Mouse (Mus musculus) lung, postnatal 4 days (tissue): ENCODE results near the gene Cmip.
A peak's percentile ranks its signal among the peaks of the same experiment; 100 is the strongest.

Experiments used
- DNase-seq, 2 experiments: peaks; one replicate each; pipeline ENCODE4 v3.0.0; 2021

Gene Cmip

GRCm38 (mm10) chr8:117355111-117355831 lies 98.4 kb downstream of the Cmip start:
- DNase-seq, result no peak

GRCm38 (mm10) chr8:117356109-117356672 lies 99.3 kb downstream of the Cmip start:
- DNase-seq, result no peak

GRCm38 (mm10) chr8:117357491-117358467 lies 100.9 kb downstream of the Cmip start:
- DNase-seq, result peak in 1 of 2 experiments; percentile 48

- DNase-seq, result no peak
Measured at GRCm38 (mm10) chr8:117360172-117360930, 103.5 kb downstream of the Cmip start.

- DNase-seq, result no peak
Measured at GRCm38 (mm10) chr8:117361595-117362437, 105.0 kb downstream of the Cmip start.

GRCm38 (mm10) chr8:117362438-117362726 lies 105.5 kb downstream of the Cmip start:
- DNase-seq, result no peak

GRCm38 (mm10) chr8:117363291-117363690 lies 106.4 kb downstream of the Cmip start:
- DNase-seq, result peak; percentile 43 to 69

- peak; percentile 67 to 77 for DNase-seq
Measured at GRCm38 (mm10) chr8:117364374-117365160, 107.7 kb downstream of the Cmip start.

- DNase-seq, result peak; percentile 59 to 63
Measured at GRCm38 (mm10) chr8:117366475-117366874, 109.6 kb downstream of the Cmip start.

- peak; percentile 73 to 86 for DNase-seq
Measured at GRCm38 (mm10) chr8:117367441-117367840, 110.6 kb downstream of the Cmip start.

- DNase-seq, result peak; percentile 73 to 87
Measured at GRCm38 (mm10) chr8:117368781-117369180, 111.9 kb downstream of the Cmip start.

GRCm38 (mm10) chr8:117370009-117370408 lies 113.1 kb downstream of the Cmip start:
- DNase-seq, result peak in 1 of 2 experiments; percentile 53

- DNase-seq, result no peak
Measured at GRCm38 (mm10) chr8:117371189-117371588, 114.3 kb downstream of the Cmip start.

- DNase-seq, result no peak
Measured at GRCm38 (mm10) chr8:117372070-117372469, 115.2 kb downstream of the Cmip start.

- no peak for DNase-seq
Measured at GRCm38 (mm10) chr8:117373001-117373428, 116.2 kb downstream of the Cmip start.

GRCm38 (mm10) chr8:117374087-117374486 lies 117.2 kb downstream of the Cmip start:
- no peak for DNase-seq

GRCm38 (mm10) chr8:117376997-117377396 lies 120.1 kb downstream of the Cmip start:
- no peak for DNase-seq

- DNase-seq, result no peak
Measured at GRCm38 (mm10) chr8:117378625-117379024, 121.8 kb downstream of the Cmip start.

GRCm38 (mm10) chr8:117379131-117379530 lies 122.3 kb downstream of the Cmip start:
- DNase-seq, result peak; percentile 78

- DNase-seq, result peak; percentile 79 to 85
Measured at GRCm38 (mm10) chr8:117380796-117381195, 123.9 kb downstream of the Cmip start.

GRCm38 (mm10) chr8:117386142-117386541 lies 129.3 kb downstream of the Cmip start:
- DNase-seq, result peak in 1 of 2 experiments; percentile 51
